Mouse (Mus musculus) bone marrow macrophage, adult 2 months (primary cell): ENCODE measurements around the gene Kcnk3.

ENCODE experiments used
- CTCF ChIP-seq: IDR thresholded peaks from 2 replicates; pipeline ENCODE4 v1.5.1; 2012; ENCODE audit warnings: low read depth, mild to moderate bottlenecking, low read length, moderate library complexity
- POLR2A ChIP-seq: IDR thresholded peaks from 2 replicates; pipeline ENCODE4 v1.6.1; 2012; ENCODE audit warnings: mild to moderate bottlenecking, low read depth, low read length, borderline replicate concordance

DNA sequence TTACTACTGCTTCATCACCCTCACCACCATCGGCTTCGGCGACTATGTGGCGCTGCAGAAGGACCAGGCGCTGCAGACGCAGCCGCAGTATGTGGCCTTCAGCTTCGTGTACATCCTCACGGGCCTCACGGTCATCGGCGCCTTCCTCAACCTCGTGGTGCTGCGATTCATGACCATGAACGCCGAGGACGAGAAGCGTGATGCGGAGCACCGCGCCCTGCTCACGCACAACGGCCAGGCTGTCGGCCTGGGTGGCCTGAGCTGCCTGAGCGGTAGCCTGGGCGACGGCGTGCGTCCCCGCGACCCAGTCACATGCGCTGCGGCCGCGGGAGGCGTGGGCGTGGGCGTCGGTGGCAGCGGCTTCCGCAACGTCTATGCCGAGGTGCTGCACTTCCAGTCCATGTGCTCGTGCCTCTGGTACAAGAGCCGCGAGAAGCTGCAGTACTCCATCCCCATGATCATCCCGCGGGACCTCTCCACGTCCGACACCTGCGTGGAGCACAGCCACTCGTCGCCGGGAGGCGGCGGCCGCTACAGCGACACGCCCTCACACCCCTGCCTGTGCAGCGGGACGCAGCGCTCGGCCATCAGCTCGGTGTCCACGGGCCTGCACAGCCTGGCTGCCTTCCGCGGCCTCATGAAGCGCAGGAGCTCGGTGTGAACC is 34.3 kb downstream of the Kcnk3 start:
- TF ChIP-seq CTCF (no peak), POLR2A (no peak)
